Mouse (Mus musculus) midbrain, postnatal 0 days (tissue): Measurements from ENCODE around the gene March10. TPM values are rescaled to one million over a fixed set of nuclear protein-coding genes. Genes with fewer than 3 reads are reported as not detected.

Experiments used
- ATAC-seq: fragments of 200-750 bp; cut with Nextera tagmentation; 2 replicates; pipeline ENCODE4 v1.8.0; 2017; ENCODE audit warnings: moderate number of reproducible peaks, mild to moderate bottlenecking, moderate TSS enrichment, moderate library complexity; ENCODE audit not compliant: low FRiP score
- DNase-seq: peaks from one replicate; pipeline ENCODE4 v3.0.0-alpha.2; 2015; ENCODE audit warnings: low spot score
- H3K27ac ChIP-seq: fragments of 300-500 bp; sonication (generic); 2 replicates; pipeline ENCODE4 v1.5.1; 2014; ENCODE audit warnings: low read depth, mild to moderate bottlenecking, low read length, mixed read lengths
- H3K27me3 ChIP-seq: fragments of 300-500 bp; sonication (generic); 2 replicates; pipeline ENCODE4 v1.6.1; 2014; ENCODE audit warnings: low read length, control low read depth, mixed read lengths; ENCODE audit not compliant: insufficient read depth
- H3K36me3 ChIP-seq: fragments of 300-500 bp; sonication (generic); 2 replicates; pipeline ENCODE4 v1.6.1; 2014; ENCODE audit warnings: low read length, control low read depth, mixed read lengths; ENCODE audit not compliant: insufficient read depth
- H3K4me1 ChIP-seq: fragments of 300-500 bp; sonication (generic); 2 replicates; pipeline ENCODE4 v1.6.1; 2014; ENCODE audit warnings: mild to moderate bottlenecking, control low read depth, antibody characterized with exemption, low read length, mixed read lengths; ENCODE audit not compliant: insufficient read depth
- H3K4me2 ChIP-seq: fragments of 300-500 bp; sonication (generic); 2 replicates; pipeline ENCODE4 v1.6.1; 2014; ENCODE audit warnings: low read depth, mild to moderate bottlenecking, low read length, mixed read lengths; ENCODE audit not compliant: poor library complexity, severe bottlenecking
- H3K4me3 ChIP-seq: fragments of 300-500 bp; sonication (generic); 2 replicates; pipeline ENCODE4 v1.5.1; 2014; ENCODE audit warnings: low read depth, mild to moderate bottlenecking, low read length, moderate library complexity
- H3K9ac ChIP-seq: fragments of 300-500 bp; sonication (generic); replicated peaks from 2 replicates; pipeline ENCODE4 v1.6.1; 2014; ENCODE audit warnings: mild to moderate bottlenecking, low read length, moderate library complexity, mixed read lengths; ENCODE audit not compliant: poor library complexity, severe bottlenecking
- H3K9me3 ChIP-seq: fragments of 300-500 bp; sonication (generic); 2 replicates; pipeline ENCODE4 v1.6.1; 2016; ENCODE audit warnings: low read length, control low read depth
- CTCF ChIP-seq: IDR thresholded peaks from 2 replicates; pipeline ENCODE4 v1.5.1; 2016; ENCODE audit warnings: antibody characterized with exemption, mild to moderate bottlenecking
- WGBS: fragments of 180-500 bp; shearing (Covaris S2); extraction: QIAGEN DNeasy Blood & Tissue Kit; methylation state at CpG from one replicate; pipeline ENCODE4 v1.1.7; 2014; 5-methylcytosine and 5-hydroxymethylcytosine counted together
- polyA plus RNA-seq: library from polyadenylated mRNA; unstranded; fragments of >200 nt; fragmentation: Nextera tagmentation; extraction: Ambion mirVana; gene quantifications from 2 replicates; pipeline ENCODE4 v1.2.1, GENCODE M21; 2015
- total RNA-seq: library from RNA; depleted of rRNA; stranded (reverse); fragments of >200 nt; gene quantifications from 2 replicates; pipeline ENCODE4 v1.2.3, GENCODE M21; 2014

March10 gene
- total and polyA plus RNA-seq, 2 experiments from 2014 or later, result 0.69 to 0.77 TPM

DNA sequence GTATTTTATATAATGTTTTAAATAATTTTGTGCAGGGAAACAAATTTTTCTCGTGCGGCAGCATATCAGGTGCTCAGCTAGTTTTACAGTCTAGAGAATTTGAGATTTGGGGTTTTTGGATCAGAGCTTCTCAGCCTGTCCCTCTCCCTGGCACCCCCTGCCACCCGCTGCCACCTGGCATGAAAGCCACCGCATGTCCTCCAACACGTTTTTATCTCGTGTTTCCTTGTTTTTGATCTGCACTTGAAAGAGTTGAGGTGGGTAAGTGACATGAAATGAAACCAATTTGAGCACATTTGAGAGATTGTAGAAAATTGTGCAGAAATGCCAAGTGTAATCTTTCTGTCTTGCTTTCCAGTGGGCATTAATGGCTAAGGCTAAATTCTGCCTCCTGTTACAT, 11.6 kb downstream of the March10 start:
- no peak overlapping the region for H3K4me2 ChIP-seq
- H3K36me3 ChIP-seq, result no peaks in the 10 kb centered on the region
- H3K27me3 ChIP-seq, result no peaks in the 10 kb centered on the region
- DNase-seq, result no peak
- H3K9ac ChIP-seq, result no peak overlapping the region
- no peak overlapping the region for H3K27ac ChIP-seq
- no peak for TF ChIP-seq CTCF
- no peak overlapping the region for H3K4me3 ChIP-seq
- ATAC-seq, result no peak
- H3K9me3 ChIP-seq, result no peaks in the 10 kb centered on the region
- WGBS, result 64% methylated on average over 6 of the region's 6 CpGs
- H3K4me1 ChIP-seq, result no peaks in the 10 kb centered on the region

- H3K9ac ChIP-seq, result no peak overlapping the region
- H3K4me3 ChIP-seq, result no peak overlapping the region
- ATAC-seq (no peak), DNase-seq (no peak)
- 79% methylated on average over 4 of the region's 5 CpGs for WGBS
- no peak overlapping the region for H3K27ac ChIP-seq
- H3K27me3 ChIP-seq, result no peaks in the 10 kb centered on the region
- no peak for TF ChIP-seq CTCF
- no peaks in the 10 kb centered on the region for H3K9me3 ChIP-seq
- H3K4me1 ChIP-seq, result no peaks in the 10 kb centered on the region
- no peaks in the 10 kb centered on the region for H3K36me3 ChIP-seq
- H3K4me2 ChIP-seq, result no peak overlapping the region
These were observed 13.0 kb downstream of the March10 start for GRCm38 (mm10) chr11:105443505-105443904.

GRCm38 (mm10) chr11:105439796-105440195, 16.7 kb downstream of the March10 start:
- H3K4me3 ChIP-seq, result no peak overlapping the region

DNA sequence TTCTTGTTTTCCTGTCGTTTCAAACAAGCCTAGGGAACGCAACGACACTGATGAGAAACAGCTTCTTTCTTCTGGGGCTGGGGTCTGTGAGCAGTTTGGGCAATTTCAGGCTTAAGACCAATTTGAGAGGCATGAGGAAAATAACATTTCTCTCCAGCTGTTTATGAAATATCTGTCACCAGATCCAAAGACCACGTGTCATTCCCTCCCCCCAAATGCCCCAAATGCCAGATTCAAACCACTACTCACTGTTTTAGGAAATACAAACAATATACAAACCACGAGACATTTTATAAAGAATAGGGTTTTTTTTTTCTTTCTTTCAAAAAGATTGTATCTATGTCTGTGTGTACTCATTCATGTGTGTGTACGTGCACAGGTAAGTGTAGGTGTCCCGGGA, 17.6 kb downstream of the March10 start:
- WGBS, result 78% methylated on average over 7 of the region's 7 CpGs

More at GRCm38 (mm10) chr11:105439796-105440195, 16.7 kb downstream of the March10 start:
- no peak for TF ChIP-seq CTCF
- Histone ChIP-seq H3K4me1 (no peaks in the 10 kb centered on the region), H3K4me2 (no peak overlapping the region), H3K36me3 (no peaks in the 10 kb centered on the region), H3K9ac (no peak overlapping the region), H3K27ac (no peak overlapping the region), H3K27me3 (no peaks in the 10 kb centered on the region), H3K9me3 (no peaks in the 10 kb centered on the region)
- 64% methylated on average over 7 of the region's 7 CpGs for WGBS
- no peak for ATAC-seq
- no peak for DNase-seq

DNA sequence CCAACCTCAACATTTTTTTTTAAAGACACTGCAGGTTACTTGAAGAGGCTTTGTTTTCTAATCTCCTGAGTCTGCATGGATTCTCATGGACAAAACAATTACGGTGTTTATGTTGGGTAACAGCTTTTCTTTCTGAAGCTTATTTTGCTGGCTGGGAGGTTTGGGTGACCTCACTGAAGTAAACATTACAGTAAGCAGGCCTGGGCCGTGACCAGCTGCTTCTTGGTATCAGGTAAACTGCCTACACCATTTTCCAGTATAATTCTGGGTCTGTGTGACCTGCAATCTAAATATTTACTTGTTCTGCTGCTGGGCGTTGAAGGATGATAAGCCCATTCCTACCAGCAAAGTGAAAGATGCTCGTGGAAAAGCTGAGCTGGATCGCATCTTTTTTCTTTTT, 30.1 kb downstream of the March10 start:
- WGBS, result 77% methylated on average over 5 of the region's 5 CpGs
- no peak for TF ChIP-seq CTCF
- Histone ChIP-seq H3K4me3 (no peak overlapping the region), H3K9me3 (no peaks in the 10 kb centered on the region), H3K9ac (no peak overlapping the region), H3K4me2 (no peak overlapping the region), H3K27ac (no peak overlapping the region), H3K27me3 (no peaks in the 10 kb centered on the region), H3K36me3 (no peaks in the 10 kb centered on the region), H3K4me1 (no peaks in the 10 kb centered on the region)
- no peak for ATAC-seq
- no peak for DNase-seq

More for the DNA sequence above, 17.6 kb downstream of the March10 start:
- H3K4me2 ChIP-seq, result no peak overlapping the region
- no peaks in the 10 kb centered on the region for H3K9me3 ChIP-seq
- no peak overlapping the region for H3K4me3 ChIP-seq
- H3K27ac ChIP-seq, result no peak overlapping the region
- no peak overlapping the region for H3K9ac ChIP-seq
- no peaks in the 10 kb centered on the region for H3K27me3 ChIP-seq
- no peak for DNase-seq
- no peaks in the 10 kb centered on the region for H3K4me1 ChIP-seq
- no peaks in the 10 kb centered on the region for H3K36me3 ChIP-seq
- TF ChIP-seq CTCF, result no peak
- ATAC-seq, result no peak

GRCm38 (mm10) chr11:105424643-105425042, 31.9 kb downstream of the March10 start:
- 84% methylated on average over 4 of the region's 4 CpGs for WGBS
- DNase-seq (no peak), ATAC-seq (no peak)
- no peak for TF ChIP-seq CTCF
- no peak overlapping the region for H3K27ac ChIP-seq
- H3K27me3 ChIP-seq, result no peaks in the 10 kb centered on the region
- H3K4me2 ChIP-seq, result no peak overlapping the region
- H3K36me3 ChIP-seq, result no peaks in the 10 kb centered on the region
- no peaks in the 10 kb centered on the region for H3K4me1 ChIP-seq
- no peaks in the 10 kb centered on the region for H3K9me3 ChIP-seq
- H3K9ac ChIP-seq, result no peak overlapping the region
- H3K4me3 ChIP-seq, result no peak overlapping the region
